Mouse (Mus musculus) CH12.LX (cell line): ENCODE results near the gene Slc6a17. TPM values are rescaled to one million over a fixed set of nuclear protein-coding genes. Genes with fewer than 3 reads are reported as not detected.

Experiments used
- DNase-seq: peaks from one replicate; pipeline ENCODE4 v3.0.0-alpha.2; 2013; ENCODE audit errors: extremely low read depth
- H3K27ac ChIP-seq: 2 replicates; pipeline ENCODE4 v1.5.1; 2012; ENCODE audit warnings: low read depth, mild to moderate bottlenecking, control low read depth, moderate library complexity; ENCODE audit not compliant: insufficient read depth
- H3K27me3 ChIP-seq: replicated peaks from 2 replicates; pipeline ENCODE3; 2012; ENCODE audit warnings: inconsistent platforms
- H3K36me3 ChIP-seq, 2 experiments: replicated peaks in 1 of 2; 2 replicates each; pipeline versions ENCODE3 to v1.6.1; 2012; ENCODE audit warnings: inconsistent platforms in 1 of 2, low read length in 1 of 2, mild to moderate bottlenecking in 1 of 2, mixed read lengths in 1 of 2, moderate library complexity in 1 of 2; ENCODE audit not compliant: control insufficient read depth in 1 of 2, insufficient read depth in 1 of 2
- H3K4me1 ChIP-seq, 2 experiments: 2 replicates each; pipeline ENCODE4 v1.6.1; 2012; ENCODE audit warnings: inconsistent platforms in 1 of 2, moderate library complexity in 1 of 2; ENCODE audit not compliant: insufficient read depth in 2 of 2, control insufficient read depth in 1 of 2
- H3K4me2 ChIP-seq: 2 replicates; pipeline ENCODE4 v1.6.1; 2012; ENCODE audit warnings: low read depth, mild to moderate bottlenecking, control low read depth; ENCODE audit not compliant: poor library complexity, insufficient read depth, severe bottlenecking
- H3K4me3 ChIP-seq, 3 experiments: fragments of 150-350 bp in 1 of 3; sonication (generic) in 1 of 3; replicated peaks in 1 of 3; 2 replicates each; pipeline versions ENCODE3 to v1.5.1; 2011 to 2012; ENCODE audit warnings: low read depth in 2 of 3, low read length in 2 of 3, mild to moderate bottlenecking in 2 of 3, moderate library complexity in 2 of 3, control low read depth in 1 of 3, improper control_type of control experiment in 1 of 3, inconsistent platforms in 1 of 3, mixed read lengths in 1 of 3; ENCODE audit not compliant: poor library complexity in 1 of 3
- H3K79me2 ChIP-seq: replicated peaks from 2 replicates; pipeline ENCODE4 v1.6.1; 2012; ENCODE audit warnings: mild to moderate bottlenecking, moderate library complexity; ENCODE audit not compliant: control insufficient read depth, poor library complexity, insufficient read depth, severe bottlenecking; ENCODE audit errors: extremely low read depth
- H3K9ac ChIP-seq: 2 replicates; pipeline ENCODE4 v1.6.1; 2012; ENCODE audit warnings: low read depth, mild to moderate bottlenecking, control low read depth, moderate library complexity; ENCODE audit not compliant: insufficient read depth
- H3K9me3 ChIP-seq: replicated peaks from 2 replicates; pipeline ENCODE3; 2012; ENCODE audit warnings: low read length, inconsistent platforms, mixed read lengths
- CHD1 ChIP-seq: IDR thresholded peaks from 2 replicates; pipeline ENCODE4 v1.6.1; 2012; ENCODE audit warnings: low read depth, low read length, improper control_type of control experiment, inconsistent platforms
- CHD2 ChIP-seq: IDR thresholded peaks from 2 replicates; pipeline ENCODE4 v1.6.1; 2011; ENCODE audit warnings: low read length, improper control_type of control experiment
- CTCF ChIP-seq, 2 experiments: IDR thresholded peaks in 1 of 2; conservative IDR thresholded peaks in 1 of 2; 2 replicates each; pipeline ENCODE4 v1.5.1; 2011 to 2012; ENCODE audit warnings: low read depth in 2 of 2, low read length in 2 of 2, improper control_type of control experiment in 1 of 2, inconsistent platforms in 1 of 2, mild to moderate bottlenecking in 1 of 2, moderate library complexity in 1 of 2
- E2F4 ChIP-seq: IDR thresholded peaks from 2 replicates; pipeline ENCODE4 v1.6.1; 2011; ENCODE audit warnings: low read depth, low read length, improper control_type of control experiment; ENCODE audit not compliant: insufficient replicate concordance
- ELF1 ChIP-seq: IDR thresholded peaks from 2 replicates; pipeline ENCODE4 v1.6.1; 2014; ENCODE audit warnings: low read depth, mild to moderate bottlenecking, inconsistent platforms, low read length, improper control_type of control experiment
- GABPA ChIP-seq: IDR thresholded peaks from 2 replicates; pipeline ENCODE4 v1.6.1; 2012; ENCODE audit warnings: low read depth, low read length, improper control_type of control experiment, inconsistent platforms; ENCODE audit not compliant: insufficient replicate concordance
- IRF4 ChIP-seq: IDR thresholded peaks from 2 replicates; pipeline ENCODE4 v1.6.1; 2014; ENCODE audit warnings: low read depth, mild to moderate bottlenecking, inconsistent platforms, low read length, improper control_type of control experiment
- JUND ChIP-seq: conservative IDR thresholded peaks from 2 replicates; pipeline ENCODE4 v1.6.1; 2011; ENCODE audit warnings: low read depth, low read length, improper control_type of control experiment
- KAT2A ChIP-seq: IDR thresholded peaks from 2 replicates; pipeline ENCODE4 v1.6.1; 2012; ENCODE audit warnings: low read length, improper control_type of control experiment, inconsistent platforms; ENCODE audit not compliant: insufficient replicate concordance
- MAFK ChIP-seq: IDR thresholded peaks from 2 replicates; pipeline ENCODE4 v1.6.1; 2011; ENCODE audit warnings: low read length, improper control_type of control experiment; ENCODE audit not compliant: insufficient replicate concordance
- MAX ChIP-seq: IDR thresholded peaks from 2 replicates; pipeline ENCODE4 v1.6.1; 2011; ENCODE audit warnings: low read length, improper control_type of control experiment
- MAZ ChIP-seq: IDR thresholded peaks from 2 replicates; pipeline ENCODE4 v1.6.1; 2012; ENCODE audit warnings: low read depth, mild to moderate bottlenecking, inconsistent platforms, low read length, improper control_type of control experiment, moderate library complexity
- MEF2A ChIP-seq: IDR thresholded peaks from 2 replicates; pipeline ENCODE4 v1.6.1; 2014; ENCODE audit warnings: low read depth, mild to moderate bottlenecking, inconsistent platforms, low read length, improper control_type of control experiment, borderline replicate concordance
- MXI1 ChIP-seq: IDR thresholded peaks from 2 replicates; pipeline ENCODE4 v1.6.1; 2011; ENCODE audit warnings: mild to moderate bottlenecking, low read depth, low read length, improper control_type of control experiment
- MYC ChIP-seq: IDR thresholded peaks from 2 replicates; pipeline ENCODE4 v1.6.1; 2011; ENCODE audit warnings: low read depth, mild to moderate bottlenecking, improper control_type of control experiment, low read length
- NELFE ChIP-seq: IDR thresholded peaks from 2 replicates; pipeline ENCODE4 v1.6.1; 2011; ENCODE audit warnings: low read depth, low read length, improper control_type of control experiment
- PAX5 ChIP-seq: IDR thresholded peaks from 2 replicates; pipeline ENCODE4 v1.6.1; 2012; ENCODE audit warnings: low read length, inconsistent platforms, mixed read lengths
- POLR2A ChIP-seq: IDR thresholded peaks from 2 replicates; pipeline ENCODE4 v1.6.1; 2011; ENCODE audit warnings: low read depth, mild to moderate bottlenecking, improper control_type of control experiment, low read length
- RCOR1 ChIP-seq: conservative IDR thresholded peaks from 2 replicates; pipeline ENCODE4 v1.6.1; 2012; ENCODE audit warnings: low read depth, mild to moderate bottlenecking, inconsistent platforms, low read length, improper control_type of control experiment
- SIN3A ChIP-seq: IDR thresholded peaks from 2 replicates; pipeline ENCODE4 v1.6.1; 2012; ENCODE audit warnings: low read length, improper control_type of control experiment, inconsistent platforms
- SMC3 ChIP-seq: IDR thresholded peaks from 2 replicates; pipeline ENCODE4 v1.6.1; 2011; ENCODE audit warnings: low read depth, low read length, improper control_type of control experiment
- TBP ChIP-seq: conservative IDR thresholded peaks from 2 replicates; pipeline ENCODE4 v1.6.1; 2011; ENCODE audit warnings: low read depth, low read length, improper control_type of control experiment
- TCF12 ChIP-seq: IDR thresholded peaks from 2 replicates; pipeline ENCODE4 v1.6.1; 2014; ENCODE audit warnings: low read depth, mild to moderate bottlenecking, inconsistent platforms, low read length, improper control_type of control experiment
- ZC3H11A ChIP-seq: IDR thresholded peaks from 2 replicates; pipeline ENCODE4 v1.6.1; 2012; ENCODE audit warnings: low read depth, mild to moderate bottlenecking, inconsistent platforms, low read length, improper control_type of control experiment
- ZKSCAN1 ChIP-seq: IDR thresholded peaks from 2 replicates; pipeline ENCODE4 v1.6.1; 2012; ENCODE audit warnings: low read depth, inconsistent platforms, low read length, improper control_type of control experiment, borderline replicate concordance
- dilution Hi-C: fragments of 300-500 bp; cut with MboI; formaldehyde crosslinking; loops from 2 replicates; pipeline ENCODE4 v1.14.3; 2020; ENCODE audit warnings: low sequenced_read_pairs; ENCODE audit not compliant: extremely low pct_unique_long_range_greater_than_20kb, extremely low pct_ligation_motif_present
- in situ Hi-C: fragments of 300-500 bp; cut with MboI; formaldehyde crosslinking; loops from 3 replicates; pipeline ENCODE4 v1.14.3; 2019; ENCODE audit warnings: low sequenced_read_pairs, low pct_ligation_motif_present, low pct_unique_long_range_greater_than_20kb, mixed read lengths
- polyA plus RNA-seq: library from polyadenylated mRNA; unstranded; fragments of >175 nt; gene quantifications from 2 replicates; pipeline ENCODE4 v1.2.1, GENCODE M21; 2012; ENCODE audit warnings: low read depth; ENCODE audit not compliant: insufficient read length
- total RNA-seq, 2 experiments: library from RNA; depleted of rRNA; stranded (reverse); fragments of 300-350 nt in 1 of 2; fragments of >200 nt in 1 of 2; gene quantifications; 2 replicates each; pipeline ENCODE4 v1.2.3; 2012 to 2014

Slc6a17 gene
- total and polyA plus RNA-seq, 3 experiments = not detected

DNA sequence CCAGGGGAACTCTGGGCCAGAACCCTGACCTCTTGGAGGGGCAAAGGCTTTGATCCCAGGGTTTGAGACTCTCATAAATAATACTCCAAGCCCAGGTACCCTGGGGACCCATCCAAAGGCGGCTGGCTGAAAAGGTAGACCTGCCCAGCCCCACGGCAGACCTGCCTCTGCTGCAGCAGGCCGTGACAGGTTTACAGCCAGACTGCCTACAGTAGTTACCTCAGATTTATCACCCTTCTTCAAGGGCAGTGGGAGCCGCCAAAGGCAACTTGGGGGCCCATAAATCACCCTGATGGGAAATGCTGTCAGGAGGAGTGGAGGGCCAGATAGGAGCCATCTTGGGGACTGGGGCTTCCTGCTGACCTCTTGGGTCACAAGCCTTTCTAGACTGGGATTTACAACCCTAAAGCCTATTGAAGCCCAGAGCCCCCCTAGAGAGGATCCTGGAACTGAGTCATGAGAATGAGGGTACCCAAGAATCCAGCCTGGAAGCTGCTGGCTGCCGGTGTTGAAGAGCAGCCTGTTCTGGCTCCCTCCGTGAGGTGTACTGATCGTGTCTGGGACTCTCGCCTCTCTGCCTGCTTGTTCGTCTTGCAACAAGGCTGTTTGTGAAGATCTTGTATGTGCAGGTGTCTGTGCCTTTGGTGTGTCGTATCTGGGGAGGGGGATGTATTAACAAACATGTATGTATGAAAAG lies 28.0 kb upstream of the Slc6a17 start:
- peaks cover 0 to 2% of the 10 kb centered on the region in 2 experiments; a peak in 1 of 4 replicates for H3K4me1 ChIP-seq
- H3K4me2 ChIP-seq = no peak overlapping the region
- no peaks in the 10 kb centered on the region for H3K36me3 ChIP-seq
- no peak overlapping the region for H3K4me3 ChIP-seq
- DNase-seq = no peak
- peaks cover 29% of the 10 kb centered on the region for H3K27me3 ChIP-seq
- dilution Hi-C loops = no loop called here
- H3K9ac ChIP-seq = no peak overlapping the region
- TF ChIP-seq MAZ (no peak), SIN3A (no peak), ZC3H11A (no peak), TCF12 (no peak), RCOR1 (no peak), POLR2A (no peak), MYC (no peak), CTCF (conservative IDR thresholded peaks at IDR 0.05 in 1 of 2, IDR thresholded peaks at IDR 0.05 in 1 of 2; ENCODE audit: low read depth in 2 of 2, low read length in 2 of 2) (no peak), CHD2 (no peak), KAT2A (no peak), CHD1 (no peak), SMC3 (no peak), E2F4 (no peak)
- TF ChIP-seq, all 38 proteins: peak for 0
- no peaks in the 10 kb centered on the region for H3K9me3 ChIP-seq
- H3K79me2 ChIP-seq = no peaks in the 10 kb centered on the region
- in situ Hi-C loops = no loop called here
- no peak overlapping the region for H3K27ac ChIP-seq

DNA sequence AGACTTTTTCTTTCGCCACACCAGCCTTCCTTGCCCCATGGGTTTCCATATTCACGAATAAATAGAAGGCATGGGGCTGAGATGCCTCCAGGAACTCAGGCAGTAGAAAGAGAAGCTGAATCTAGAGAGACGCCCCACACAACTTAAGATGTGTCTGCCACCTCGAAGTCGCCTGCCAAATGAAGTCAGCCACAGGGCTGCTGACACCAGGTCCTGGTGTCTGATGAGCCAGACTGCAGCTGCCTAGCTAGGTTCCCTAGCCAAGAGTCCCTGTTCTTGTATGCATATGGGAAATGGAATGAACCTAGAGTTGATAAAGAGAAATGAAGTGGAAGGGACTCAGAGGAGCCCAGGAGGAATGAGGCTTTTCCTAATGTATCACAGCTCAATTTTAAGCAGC lies 27.5 kb upstream of the Slc6a17 start:
- dilution Hi-C loops = no loop called here
- in situ Hi-C loops = no loop called here
- DNase-seq = no peak
- no peak overlapping the region for H3K9ac ChIP-seq
- H3K79me2 ChIP-seq = no peaks in the 10 kb centered on the region
- no peak overlapping the region for H3K4me2 ChIP-seq
- H3K9me3 ChIP-seq = no peaks in the 10 kb centered on the region
- no peaks in the 10 kb centered on the region for H3K36me3 ChIP-seq
- no peak for TF ChIP-seq MEF2A
- no peak for TF ChIP-seq CHD1
- TF ChIP-seq ELF1 = no peak
- no peak for TF ChIP-seq IRF4
- no peak for TF ChIP-seq RCOR1
- TF ChIP-seq MAFK = no peak
- no peak for TF ChIP-seq GABPA
- no peak for TF ChIP-seq NELFE
- no peak for TF ChIP-seq PAX5
- no peak for TF ChIP-seq JUND
- no peak for TF ChIP-seq MXI1
- TF ChIP-seq ZKSCAN1 = no peak
- no peak for TF ChIP-seq MAX
- TF ChIP-seq TBP = no peak
- TF ChIP-seq ZC3H11A = no peak
- TF ChIP-seq SIN3A = no peak
- no peak for TF ChIP-seq KAT2A
- no peak for TF ChIP-seq MAZ
- H3K4me3 ChIP-seq = no peak overlapping the region
- H3K27me3 ChIP-seq = peaks cover 35% of the 10 kb centered on the region
- no peaks in the 10 kb centered on the region for H3K4me1 ChIP-seq
- H3K27ac ChIP-seq = no peak overlapping the region
